Mouse (Mus musculus) small intestine, adult 2 months (tissue): ENCODE results near the gene Atf3. TPM values are rescaled to one million over a fixed set of nuclear protein-coding genes. Genes with fewer than 3 reads are reported as not detected.
A peak's percentile ranks its signal among the peaks of the same experiment; 100 is the strongest.

ENCODE experiments used
- H3K27ac ChIP-seq: fragments of 200-500 bp; 2 replicates; pipeline ENCODE4 v1.5.1; 2012; ENCODE audit warnings: low read depth, low read length, control low read depth, inconsistent platforms; ENCODE audit not compliant: insufficient read depth
- H3K27me3 ChIP-seq: fragments of 200-500 bp; 2 replicates; pipeline ENCODE4 v1.6.1; 2012; ENCODE audit warnings: mild to moderate bottlenecking, moderate library complexity, low read length, inconsistent platforms; ENCODE audit not compliant: control insufficient read depth, insufficient read depth
- H3K36me3 ChIP-seq: fragments of 200-500 bp; 2 replicates; pipeline ENCODE4 v1.6.1; 2012; ENCODE audit warnings: mild to moderate bottlenecking, low read length, control low read depth, inconsistent platforms; ENCODE audit not compliant: control insufficient read depth, insufficient read depth
- H3K4me1 ChIP-seq: fragments of 200-500 bp; 2 replicates; pipeline ENCODE4 v1.6.1; 2012; ENCODE audit warnings: low read length, inconsistent platforms, mixed read lengths; ENCODE audit not compliant: control insufficient read depth, insufficient read depth, insufficient read length
- H3K4me3 ChIP-seq: fragments of 200-500 bp; 2 replicates; pipeline ENCODE4 v1.5.1; 2012; ENCODE audit warnings: low read depth, mild to moderate bottlenecking, control low read depth, inconsistent platforms, low read length, moderate library complexity
- CTCF ChIP-seq: fragments of 200-500 bp; IDR thresholded peaks from 2 replicates; pipeline ENCODE4 v1.5.1; 2012; ENCODE audit warnings: low read depth, mild to moderate bottlenecking, control low read depth, inconsistent platforms, low read length, moderate library complexity, mixed read lengths; ENCODE audit not compliant: insufficient replicate concordance, insufficient read length; ENCODE audit errors: extremely low read depth
- POLR2A ChIP-seq: fragments of 200-500 bp; IDR thresholded peaks from 2 replicates; pipeline ENCODE4 v1.6.1; 2012; ENCODE audit warnings: low read depth, mild to moderate bottlenecking, control low read depth, inconsistent platforms, low read length, moderate library complexity
- WGBS: fragments of 180-500 bp; shearing (Covaris S2); methylation state at CpG from one replicate; pipeline ENCODE4 v1.1.7; 2018; 5-methylcytosine and 5-hydroxymethylcytosine counted together
- polyA plus RNA-seq: library from polyadenylated mRNA; depleted of rRNA; stranded (reverse); fragments of >200 nt; gene quantifications from 2 replicates; pipeline ENCODE4 v1.2.3, GENCODE M21; 2012

The Atf3 gene
- polyA plus RNA-seq, 1 experiment: 41.0 TPM

DNA sequence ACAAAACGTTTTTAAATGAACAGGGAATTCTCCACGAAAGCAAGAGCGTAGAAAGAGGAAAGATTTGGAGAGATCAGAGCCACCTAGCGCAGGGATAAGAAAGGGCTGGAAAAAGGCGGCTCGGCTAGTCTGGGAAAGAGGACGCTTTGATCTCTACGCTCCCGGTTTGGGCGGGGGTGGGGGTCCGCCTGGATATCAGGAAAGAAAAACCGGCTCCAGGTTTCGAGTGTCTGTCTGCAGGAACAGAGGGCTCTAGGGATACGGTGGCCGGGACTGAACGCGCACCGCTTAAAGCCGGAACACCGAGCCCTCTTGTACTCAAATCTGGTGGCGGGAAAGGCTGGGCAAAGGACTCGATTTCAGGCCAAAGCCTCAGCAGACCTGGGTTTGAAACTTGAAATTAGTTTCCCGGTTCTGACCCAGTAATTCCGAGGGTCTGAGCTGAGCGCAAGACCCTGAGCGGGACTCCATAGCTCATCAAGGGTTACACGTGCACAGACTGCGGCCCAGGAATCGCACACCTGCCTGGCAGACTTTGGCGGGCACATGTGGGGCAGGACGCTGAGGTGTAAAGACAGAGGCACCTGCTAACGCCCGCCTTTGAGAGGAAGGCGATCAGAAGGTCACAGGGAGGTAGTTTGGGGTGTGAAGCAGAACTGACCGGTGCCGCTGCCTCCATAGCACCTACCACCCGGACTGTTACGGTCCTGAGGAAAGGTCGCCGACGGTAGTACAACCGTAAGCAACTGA is 33.6 kb downstream of the Atf3 start:
- Histone ChIP-seq H3K4me1 (peaks cover 24% of the 10 kb centered on the region), H3K4me3 (peak overlapping the region; percentile 81), H3K27ac (no peak overlapping the region), H3K27me3 (peaks cover 3% of the 10 kb centered on the region; the same call in 1 of the 2 replicates), H3K36me3 (no peaks in the 10 kb centered on the region)
- TF ChIP-seq POLR2A: no peak
- TF ChIP-seq CTCF: no peak
- WGBS: 1% methylated on average over 42 of the region's 42 CpGs

DNA sequence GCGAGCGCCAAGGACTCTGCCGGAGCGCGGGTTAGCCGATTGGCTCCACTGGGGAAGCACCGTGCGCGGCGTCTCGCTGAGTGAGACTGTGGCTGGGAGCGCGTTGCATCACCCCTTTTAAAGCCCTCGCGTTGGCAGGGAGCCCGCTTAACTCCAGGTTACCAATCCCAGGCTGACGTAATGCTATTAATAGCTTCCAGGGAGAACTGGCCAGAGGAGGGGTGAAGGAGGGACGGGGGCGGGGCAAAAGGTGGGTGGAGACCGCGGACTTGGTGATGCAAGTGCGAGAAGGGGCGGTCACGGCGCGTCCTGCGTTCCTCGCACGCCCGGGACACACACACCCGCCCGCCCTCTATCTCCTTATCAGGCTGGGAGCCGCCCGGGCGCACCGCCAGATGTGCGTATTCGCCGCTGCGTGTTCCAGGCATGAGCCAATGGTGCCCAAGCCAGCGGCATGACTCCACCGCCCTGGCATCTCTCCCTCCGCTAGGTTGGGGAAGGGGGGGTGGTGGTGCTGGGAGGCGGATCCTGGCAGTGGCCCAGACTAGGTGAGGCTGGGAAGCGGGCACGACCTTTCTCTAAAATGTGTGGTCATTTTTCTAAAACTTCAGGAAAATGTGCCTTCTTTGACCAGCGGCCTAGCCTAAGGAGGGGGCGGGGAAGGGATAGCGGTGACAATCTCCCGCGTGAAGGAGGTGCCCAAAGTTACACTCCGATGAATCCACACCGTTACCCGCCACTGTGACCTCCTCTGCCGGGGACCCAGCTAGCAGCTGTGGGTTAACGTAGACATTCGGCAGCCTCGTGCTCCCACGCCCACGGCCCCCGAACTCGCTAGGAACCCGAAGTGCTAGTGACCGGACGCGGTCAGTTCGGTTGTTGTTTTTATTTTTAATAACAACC is 34.4 kb downstream of the Atf3 start:
- Histone ChIP-seq H3K4me3 (peak overlapping the region; percentile 81), H3K27ac (peak overlapping the region; percentile 84), H3K27me3 (peaks cover 3% of the 10 kb centered on the region; the same call in 1 of the 2 replicates), H3K36me3 (no peaks in the 10 kb centered on the region), H3K4me1 (peaks cover 30% of the 10 kb centered on the region)
- WGBS: under 1% methylated on average over 67 of the region's 67 CpGs
- TF ChIP-seq CTCF (no peak), POLR2A (peak; percentile 98)

DNA sequence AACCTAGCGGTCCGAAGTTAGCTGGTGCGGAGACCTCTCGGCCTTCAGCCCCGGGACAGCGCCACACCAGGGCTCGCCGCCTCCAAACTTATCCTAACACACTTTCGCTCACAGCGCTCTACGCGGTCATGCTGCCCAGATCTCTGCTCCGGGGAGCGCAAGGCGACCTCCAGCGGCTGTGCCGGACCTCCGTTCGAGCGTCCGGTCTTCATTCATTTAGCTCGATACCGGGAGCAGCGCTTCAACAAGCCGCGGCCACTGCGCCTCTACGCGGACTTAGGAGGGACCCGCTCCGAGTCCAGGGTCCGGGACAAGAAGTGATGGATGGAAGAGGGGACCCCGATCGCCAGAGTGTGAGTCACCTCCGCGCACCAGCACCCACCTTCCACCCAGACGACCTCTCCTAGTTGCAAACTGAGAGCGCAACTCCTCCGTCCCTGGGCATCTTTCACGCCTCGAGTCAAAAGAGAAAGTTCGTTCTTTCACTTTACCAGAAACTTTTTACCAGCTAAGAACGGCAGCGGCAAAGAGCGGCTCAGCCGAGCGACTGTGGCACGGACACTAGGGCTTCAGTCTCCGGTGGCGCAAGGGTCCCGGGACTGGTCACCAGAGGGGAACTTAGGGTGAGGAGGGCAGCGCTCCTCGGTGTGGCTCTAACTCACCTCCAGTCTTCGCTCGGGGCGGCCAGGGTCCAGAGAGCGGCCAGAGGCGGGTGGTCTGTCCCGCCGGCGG is 35.2 kb downstream of the Atf3 start:
- H3K4me1 ChIP-seq: peaks cover 35% of the 10 kb centered on the region

DNA sequence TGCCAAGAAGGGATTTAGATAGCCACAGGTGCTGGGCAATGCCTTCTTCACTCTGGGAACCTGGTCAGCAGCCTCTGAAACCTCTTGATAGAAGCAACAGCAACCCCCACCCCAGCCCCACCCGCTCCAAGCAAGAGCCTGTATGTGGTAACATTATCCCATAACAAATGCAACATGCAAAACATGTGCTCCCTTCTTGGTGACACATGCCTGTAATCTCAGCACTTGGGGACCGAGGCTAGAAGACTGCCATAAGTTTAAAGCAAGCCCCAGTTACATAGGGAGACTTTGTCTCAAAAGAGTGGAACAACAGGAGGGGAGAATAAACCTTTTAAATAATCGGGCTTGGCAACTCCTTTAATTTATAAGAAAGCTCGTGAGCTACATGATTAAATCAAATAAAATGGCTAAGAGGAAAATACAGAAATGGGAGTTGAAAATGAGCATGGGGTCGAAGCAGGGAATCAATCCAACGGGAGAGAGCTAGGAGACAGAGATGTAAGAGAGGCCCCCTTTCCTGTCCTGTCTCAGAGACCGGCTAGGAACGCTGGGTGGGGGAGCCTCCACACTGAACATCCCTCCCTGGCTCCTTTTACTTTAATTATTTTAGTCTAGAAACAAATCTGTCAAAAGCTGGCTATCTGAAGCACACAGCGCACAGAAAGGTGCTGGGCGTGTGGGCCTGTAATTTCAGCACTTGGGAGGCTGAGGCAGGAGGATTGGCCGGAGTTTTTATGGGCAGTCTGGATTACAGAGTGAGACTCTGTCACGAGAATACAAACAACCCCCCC is 36.2 kb downstream of the Atf3 start:
- 54% methylated on average over 12 of the region's 12 CpGs for WGBS
- no peak for TF ChIP-seq CTCF
- TF ChIP-seq POLR2A: no peak
- Histone ChIP-seq H3K36me3 (no peaks in the 10 kb centered on the region), H3K27ac (no peak overlapping the region), H3K4me3 (peak overlapping the region; percentile 81), H3K27me3 (peaks cover 3% of the 10 kb centered on the region; the same call in 1 of the 2 replicates), H3K4me1 (peaks cover 40% of the 10 kb centered on the region)

More for the DNA sequence above, 35.2 kb downstream of the Atf3 start:
- peaks cover 3% of the 10 kb centered on the region; the same call in 1 of the 2 replicates for H3K27me3 ChIP-seq
- H3K27ac ChIP-seq: peak overlapping the region; percentile 84
- under 1% methylated on average over 61 of the region's 61 CpGs for WGBS
- TF ChIP-seq POLR2A (no peak; the same call in 1 of the 2 replicates), CTCF (peak; percentile 36; the same call in 1 of the 2 replicates)
- H3K4me3 ChIP-seq: peak overlapping the region; percentile 81
- H3K36me3 ChIP-seq: no peaks in the 10 kb centered on the region

DNA sequence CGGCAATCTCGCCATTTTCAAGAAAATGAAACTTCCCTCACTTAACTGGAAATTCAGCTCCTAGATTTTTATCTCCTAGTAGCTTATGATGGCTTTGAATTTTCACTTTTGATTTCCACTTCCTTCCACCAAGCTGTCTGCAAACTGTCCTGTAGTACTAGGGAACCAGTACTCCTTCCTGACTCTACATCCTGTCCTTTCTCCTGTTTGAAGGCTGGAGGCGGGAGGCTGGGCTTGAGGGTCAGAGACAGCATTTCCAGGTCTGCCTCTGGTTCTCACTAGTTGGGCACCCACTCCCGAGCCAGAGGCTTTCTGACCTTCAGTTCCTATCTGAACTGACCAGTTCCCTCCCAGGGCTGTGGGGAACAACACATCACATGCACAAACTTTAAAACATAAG is 37.4 kb downstream of the Atf3 start:
- Histone ChIP-seq H3K27ac (peak overlapping the region; percentile 17; the same call in 1 of the 2 replicates), H3K4me1 (peaks cover 35% of the 10 kb centered on the region), H3K4me3 (peak overlapping the region; percentile 30; the same call in 1 of the 2 replicates), H3K36me3 (no peaks in the 10 kb centered on the region), H3K27me3 (peaks cover 3% of the 10 kb centered on the region; the same call in 1 of the 2 replicates)
- no peak for TF ChIP-seq CTCF
- TF ChIP-seq POLR2A: no peak
- 24% methylated on average over 4 of the region's 4 CpGs for WGBS

DNA sequence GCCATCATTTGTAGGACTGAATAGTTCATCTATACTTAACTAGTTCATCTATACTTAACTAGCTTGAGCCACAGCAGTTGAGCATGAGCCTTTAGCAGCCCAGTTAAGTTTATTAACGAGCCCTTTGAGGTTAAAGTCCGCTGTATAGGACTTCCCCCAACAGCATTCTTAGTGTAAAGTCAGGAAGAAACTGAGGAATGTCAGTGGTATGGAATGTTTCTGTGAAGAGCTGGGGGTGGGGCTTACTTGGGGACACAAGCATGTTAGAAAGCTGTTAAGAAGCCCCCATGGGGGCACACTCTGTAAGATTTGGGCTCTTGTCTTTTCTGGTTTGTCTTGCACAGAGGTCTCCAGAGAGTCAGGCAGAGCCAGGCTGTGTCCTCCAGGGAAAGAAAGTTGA is 38.0 kb downstream of the Atf3 start:
- H3K27ac ChIP-seq: peak overlapping the region; percentile 17; the same call in 1 of the 2 replicates
- no peaks in the 10 kb centered on the region for H3K36me3 ChIP-seq
- WGBS: 30% methylated on average over 2 of the region's 2 CpGs
- H3K4me1 ChIP-seq: peaks cover 32% of the 10 kb centered on the region
- TF ChIP-seq CTCF: no peak
- TF ChIP-seq POLR2A: no peak
- peaks cover 3% of the 10 kb centered on the region; the same call in 1 of the 2 replicates for H3K27me3 ChIP-seq
- no peak overlapping the region for H3K4me3 ChIP-seq
